Mouse (Mus musculus) Muller cell, postnatal 12 days (primary cell): ENCODE data around the gene Zfp867.

ENCODE experiments used
- DNase-seq: peaks from one replicate; pipeline ENCODE4 v3.0.0-alpha.2; 2015; ENCODE audit errors: inconsistent ontology term

The Zfp867 gene

DNA sequence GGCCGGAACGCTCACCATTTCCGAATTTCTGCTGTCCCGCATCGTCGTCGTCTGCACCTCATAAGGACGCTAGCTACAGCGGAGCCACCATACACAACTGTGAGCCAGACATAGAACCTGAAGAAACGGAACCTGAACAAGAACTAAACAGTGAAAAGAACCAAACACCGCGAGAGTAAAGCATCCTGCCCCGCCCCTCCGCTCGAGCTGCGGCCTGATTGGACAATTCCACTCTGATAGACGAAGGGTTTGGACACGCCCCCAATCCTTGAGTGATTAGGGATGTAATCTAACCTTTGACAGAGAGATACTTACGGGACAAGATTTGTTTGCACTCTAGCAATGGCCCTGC is at the start of gene Zfp867:
Gene Zfp867 (minus strand): TSS at position 149 of the 352 bp plus-strand sequence.
- peak; percentile 98 for DNase-seq

DNA sequence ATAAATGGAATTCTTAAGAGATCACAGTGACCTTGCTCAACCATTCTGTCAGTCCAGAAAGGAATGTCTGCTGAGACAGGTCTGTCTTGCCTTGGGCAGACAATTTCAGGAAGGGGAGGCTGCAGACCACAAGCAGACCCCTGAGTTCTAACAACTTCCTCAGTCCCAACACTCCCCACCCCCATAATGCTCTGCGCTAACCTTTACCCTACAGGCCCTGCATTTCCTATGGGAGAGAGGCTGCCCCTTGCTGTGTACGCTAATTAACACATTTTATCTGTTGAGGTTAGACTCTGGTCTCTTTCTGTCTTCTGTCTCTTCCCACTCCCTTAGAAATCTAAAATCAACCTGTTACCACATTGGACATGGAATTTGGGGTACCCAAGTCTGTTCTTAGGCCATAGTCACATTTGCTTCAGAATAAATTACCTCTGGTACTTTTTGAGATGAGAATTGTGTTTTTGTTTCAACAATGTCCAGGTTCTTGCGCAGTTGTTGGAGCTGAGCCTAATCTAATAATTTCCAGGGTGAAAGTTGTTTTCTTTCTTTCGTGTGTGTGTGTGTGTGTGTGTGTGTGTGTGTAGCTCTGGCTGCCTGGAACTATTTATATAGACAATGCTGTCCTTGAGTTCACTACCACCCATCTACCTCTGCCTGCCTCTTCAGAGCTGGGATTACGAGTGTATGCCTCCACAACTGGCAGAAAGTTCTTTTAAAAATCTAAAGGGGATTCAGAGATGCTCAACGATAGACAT is 47.6 kb upstream of the Zfp867 start:
- DNase-seq: no peak

DNA sequence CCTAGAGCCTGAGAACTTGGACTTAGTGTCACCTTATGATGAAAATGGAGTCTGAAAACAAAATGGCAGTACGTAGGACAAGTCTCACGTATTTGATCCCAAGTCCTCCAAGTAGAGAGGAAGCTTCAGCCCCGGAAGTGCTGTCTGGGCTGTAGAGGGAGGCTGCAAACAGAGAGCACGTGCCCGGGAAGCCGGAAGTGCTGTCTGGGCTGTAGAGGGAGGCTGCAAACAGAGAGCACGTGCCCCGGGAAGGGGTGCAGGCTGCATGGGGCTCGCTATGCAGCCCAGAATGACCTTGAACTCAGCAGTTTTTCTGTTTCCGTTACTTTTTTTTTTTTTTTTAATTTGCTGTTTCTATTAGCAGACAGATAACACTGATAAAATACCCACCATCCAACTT is 46.0 kb upstream of the Zfp867 start:
- no peak for DNase-seq

DNA sequence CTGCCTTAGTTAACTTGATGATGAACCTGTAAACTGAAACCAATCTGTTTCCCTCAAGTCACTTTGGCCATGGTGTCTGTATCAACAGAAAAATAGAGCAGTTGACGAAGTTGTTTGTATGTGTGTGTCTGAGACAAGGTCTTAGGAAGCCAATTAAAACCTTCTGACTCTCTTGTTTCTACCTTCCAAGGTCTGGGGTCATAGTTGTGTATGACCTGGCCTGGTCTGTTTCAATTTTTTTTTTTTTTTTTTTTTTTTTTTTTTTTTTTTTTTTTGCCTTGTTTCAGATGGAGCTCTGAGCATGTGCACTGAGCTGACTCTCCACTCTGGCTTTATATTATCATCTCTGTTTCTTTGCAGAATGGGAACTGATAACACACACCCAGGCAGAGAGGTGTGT is 45.2 kb upstream of the Zfp867 start:
- no peak for DNase-seq

DNA sequence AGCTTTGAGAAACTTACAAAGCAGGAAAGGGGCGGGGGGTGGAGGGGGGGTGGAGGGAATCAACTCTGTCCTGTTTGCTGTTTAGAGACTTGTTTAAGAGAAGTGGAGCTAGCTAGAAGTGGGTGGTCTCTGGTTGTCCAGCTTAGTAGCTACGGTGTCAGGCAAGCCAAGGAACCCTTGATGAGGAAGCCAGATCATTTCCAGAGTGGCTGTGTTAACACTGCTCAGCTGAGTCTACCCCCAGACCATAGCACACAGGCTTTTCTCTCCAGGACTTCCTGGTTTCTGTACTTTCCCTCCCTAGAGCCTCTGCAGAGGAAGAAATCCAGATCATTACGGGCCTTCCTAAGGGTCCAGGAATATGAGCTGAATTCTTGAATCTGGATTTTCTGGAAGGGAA is 42.5 kb upstream of the Zfp867 start:
- no peak for DNase-seq

DNA sequence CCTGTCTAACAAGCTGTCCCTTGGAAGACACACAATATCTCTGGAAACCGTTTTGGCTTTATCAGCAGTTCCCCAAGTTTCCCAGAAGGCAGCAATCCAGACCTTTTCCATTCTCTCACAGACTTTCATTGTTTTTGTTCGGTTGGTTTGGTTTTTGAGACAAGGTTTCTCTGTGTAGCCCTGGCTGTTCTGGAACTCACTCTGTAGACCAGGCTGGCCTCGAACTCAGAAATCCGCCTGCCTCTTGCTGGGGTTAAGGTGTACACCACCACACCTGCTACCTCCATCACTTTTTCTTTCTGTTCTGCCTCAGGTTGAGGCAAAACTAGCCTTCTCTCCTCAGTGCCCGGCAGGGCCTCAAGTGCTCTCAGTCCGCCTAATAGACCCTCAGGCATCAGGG is 42.1 kb upstream of the Zfp867 start:
- DNase-seq: no peak

DNA sequence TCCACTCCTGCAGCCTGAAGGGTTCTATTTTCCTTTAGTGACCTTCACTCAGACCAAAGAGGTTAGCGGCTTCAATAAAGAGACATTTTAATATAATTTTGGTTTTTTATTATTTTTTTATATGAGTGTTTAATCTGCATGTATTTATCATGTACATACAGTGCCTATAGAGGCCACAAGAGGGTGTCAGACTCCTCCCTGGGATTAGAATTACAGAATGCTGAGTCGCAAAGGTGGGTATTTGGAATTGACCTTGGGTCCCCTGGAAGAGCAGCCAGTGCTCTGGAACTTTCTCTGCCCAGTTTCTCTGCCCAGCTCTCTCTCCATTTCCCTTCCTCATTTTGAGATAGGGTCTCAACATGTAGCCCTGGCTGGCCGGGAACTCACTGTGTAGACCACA is 41.3 kb upstream of the Zfp867 start:
- DNase-seq: no peak

DNA sequence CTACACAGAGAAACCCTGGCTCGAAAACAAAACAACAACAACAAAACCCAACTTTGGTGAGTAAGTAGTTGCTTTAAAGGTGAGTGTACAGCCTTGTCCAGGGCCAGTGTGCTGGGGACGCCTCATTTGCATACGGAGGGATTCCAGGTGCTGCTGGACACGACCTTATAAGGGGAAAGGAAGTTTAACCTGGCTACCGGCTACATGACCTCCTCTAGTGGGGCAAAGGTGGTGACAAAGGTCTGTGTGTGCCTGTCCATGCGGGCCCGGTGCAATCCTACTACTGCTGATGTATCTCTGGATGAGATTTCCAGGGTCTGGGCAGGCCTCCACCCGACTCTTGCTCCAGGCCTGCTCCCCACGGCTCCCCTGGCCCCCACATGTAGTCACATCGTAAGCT is 40.5 kb upstream of the Zfp867 start:
- DNase-seq: no peak

DNA sequence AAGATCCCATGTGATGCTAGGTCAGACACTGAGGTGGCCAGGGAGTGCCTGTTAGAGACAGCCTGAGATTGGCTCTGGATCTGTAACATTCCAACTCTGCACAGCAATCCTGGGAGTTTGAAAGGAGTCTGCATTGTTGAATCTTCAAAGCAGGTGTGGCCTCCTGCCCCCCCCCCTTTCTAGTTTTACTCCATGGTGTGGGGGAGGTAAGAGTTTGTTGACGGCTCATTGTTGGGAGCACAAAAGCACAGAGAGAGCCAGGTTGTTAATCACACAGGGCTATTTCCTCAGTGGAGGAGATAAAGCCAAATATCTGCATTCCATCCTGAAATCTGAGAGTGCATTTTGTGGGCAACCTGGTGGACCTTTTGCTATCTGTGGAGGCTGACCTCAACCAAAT is 39.3 kb upstream of the Zfp867 start:
- no peak for DNase-seq

DNA sequence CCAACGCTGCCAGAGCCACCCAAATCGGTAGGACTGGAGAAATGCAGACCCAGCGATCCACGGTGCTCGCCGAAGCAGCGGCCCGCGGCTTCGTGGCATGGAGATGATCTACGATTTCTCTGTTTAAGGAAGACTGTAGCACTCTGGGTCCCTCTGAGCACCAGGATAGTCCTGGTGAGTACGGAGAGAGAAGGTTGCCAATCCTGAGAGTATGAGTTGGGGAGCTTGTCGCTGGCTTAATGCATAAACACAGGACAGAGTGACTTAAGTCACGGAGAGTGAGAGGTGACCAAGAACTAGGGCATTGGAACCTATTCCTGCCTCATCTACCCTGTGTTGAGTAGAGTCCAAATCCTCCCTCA is 34.4 kb upstream of the Zfp867 start:
- DNase-seq: no peak

DNA sequence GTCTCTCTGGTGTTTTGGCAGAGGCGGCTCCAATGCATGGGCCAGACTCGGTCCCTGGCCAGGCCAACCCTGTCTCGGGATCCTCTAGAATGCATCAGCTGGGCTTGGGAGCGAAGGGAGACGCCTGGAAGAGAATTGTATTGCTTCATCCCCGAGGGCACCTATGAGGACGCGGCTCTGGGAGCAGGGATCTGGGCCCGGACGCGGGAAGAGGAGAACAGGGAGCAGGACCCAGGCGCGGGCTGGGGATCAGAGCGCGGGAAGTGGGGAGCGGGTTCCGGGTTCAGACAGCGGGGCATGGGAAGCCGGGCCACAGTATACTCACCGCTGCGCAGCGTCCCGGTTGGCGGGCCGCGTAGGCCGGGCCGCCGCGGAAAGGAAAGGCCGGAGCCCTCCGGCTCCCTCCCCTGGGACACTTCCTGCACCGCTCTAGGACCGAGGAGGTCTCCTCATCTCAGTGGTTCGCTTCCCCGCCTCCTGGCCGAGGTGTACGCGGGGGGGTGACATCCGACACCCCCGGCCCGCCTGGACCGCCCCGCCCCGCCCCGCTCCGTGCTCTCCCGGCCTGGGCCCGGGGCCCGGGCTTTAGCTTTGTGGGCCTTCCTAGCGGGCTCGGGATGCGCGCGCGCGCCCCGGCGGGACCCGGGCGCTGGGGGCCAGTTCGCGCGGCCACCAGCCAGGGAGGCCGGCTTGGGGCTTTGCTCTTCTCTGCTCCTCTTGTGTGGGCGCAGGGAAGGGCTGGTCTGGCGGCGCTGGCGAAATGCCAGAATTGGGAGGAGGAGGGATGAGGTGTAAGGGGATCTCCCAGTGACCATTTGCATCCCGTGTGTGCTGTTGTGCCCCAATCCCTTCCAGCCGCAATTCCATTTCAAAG is 33.8 kb upstream of the Zfp867 start:
- peak; percentile 98 for DNase-seq

DNA sequence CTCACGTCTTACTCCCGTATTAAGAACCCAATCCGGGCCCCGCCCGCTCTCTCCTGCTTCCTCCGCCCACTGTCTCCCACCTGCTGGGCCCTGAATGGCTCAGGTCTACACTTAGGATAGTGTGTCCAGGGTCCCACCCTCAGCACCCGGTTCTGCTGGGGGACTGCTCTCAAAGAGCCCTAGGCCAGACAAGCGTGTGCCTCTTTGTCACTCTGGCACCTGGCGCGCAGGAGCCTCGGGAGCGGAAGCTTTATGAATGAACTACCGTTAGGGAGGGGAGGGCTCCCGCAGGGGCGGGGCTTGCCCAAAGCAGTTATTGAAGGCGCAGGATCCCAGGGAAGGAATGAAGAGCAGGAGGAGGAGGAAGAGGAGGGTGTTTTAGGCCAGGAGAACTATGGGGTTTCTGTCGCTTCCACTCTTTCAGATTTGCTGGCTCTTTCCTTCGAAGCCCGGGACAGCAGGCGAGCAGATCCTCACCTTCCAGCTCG is 33.1 kb upstream of the Zfp867 start:
- DNase-seq: peak; percentile 87

DNA sequence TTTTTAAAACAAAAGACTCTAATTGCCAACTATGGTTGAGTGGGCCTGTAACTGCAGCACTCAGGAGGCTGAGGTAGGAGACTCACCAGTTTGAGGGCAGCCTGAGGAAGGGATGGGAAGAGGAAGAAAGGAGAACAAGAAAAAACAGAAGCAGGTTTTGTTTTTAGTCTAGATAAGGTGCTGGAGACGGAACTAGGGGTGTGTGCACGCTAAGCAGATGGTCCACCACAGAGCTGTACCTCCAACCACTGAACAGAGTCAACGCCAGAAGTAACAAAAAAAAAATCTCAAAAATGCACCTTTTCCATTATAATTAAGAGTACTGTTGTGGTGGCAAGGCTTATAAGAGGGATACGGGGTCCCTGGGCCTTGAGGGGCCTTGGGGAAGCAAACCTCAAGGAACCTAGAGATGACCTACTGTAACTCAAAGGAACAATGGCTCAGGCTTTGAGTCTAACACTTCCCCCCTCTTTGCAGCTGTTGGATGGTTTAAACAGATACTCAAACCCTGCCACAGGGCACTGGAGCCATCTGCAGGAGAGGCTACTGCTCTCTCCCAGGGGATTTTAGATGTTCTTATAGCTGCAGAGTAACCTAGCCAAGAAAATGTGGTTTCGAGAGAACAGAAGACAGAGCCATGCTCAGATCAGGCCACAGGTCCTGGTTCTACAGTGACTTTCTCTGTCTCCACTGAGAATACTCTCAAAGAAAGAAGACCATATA is 29.9 kb upstream of the Zfp867 start:
- no peak for DNase-seq

DNA sequence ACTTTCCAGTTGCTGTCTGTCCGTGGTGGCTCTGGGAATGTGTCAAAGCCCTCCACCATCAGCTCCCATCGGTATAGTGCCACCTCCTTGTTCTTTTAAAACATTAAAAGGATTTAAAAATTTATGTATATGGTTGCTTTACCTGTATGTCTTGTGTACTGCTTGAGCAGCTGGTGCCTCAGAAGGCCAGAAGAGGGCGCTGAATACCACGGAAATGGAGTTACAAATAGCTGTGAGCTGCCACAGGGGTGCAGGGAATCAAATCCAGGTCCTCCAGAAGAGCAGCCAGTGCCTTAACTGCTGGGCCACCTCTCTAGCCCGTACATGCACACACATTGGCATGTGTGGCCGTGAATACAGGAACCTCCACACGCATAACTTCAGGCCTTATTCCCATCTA is 25.5 kb upstream of the Zfp867 start:
- no peak for DNase-seq

DNA sequence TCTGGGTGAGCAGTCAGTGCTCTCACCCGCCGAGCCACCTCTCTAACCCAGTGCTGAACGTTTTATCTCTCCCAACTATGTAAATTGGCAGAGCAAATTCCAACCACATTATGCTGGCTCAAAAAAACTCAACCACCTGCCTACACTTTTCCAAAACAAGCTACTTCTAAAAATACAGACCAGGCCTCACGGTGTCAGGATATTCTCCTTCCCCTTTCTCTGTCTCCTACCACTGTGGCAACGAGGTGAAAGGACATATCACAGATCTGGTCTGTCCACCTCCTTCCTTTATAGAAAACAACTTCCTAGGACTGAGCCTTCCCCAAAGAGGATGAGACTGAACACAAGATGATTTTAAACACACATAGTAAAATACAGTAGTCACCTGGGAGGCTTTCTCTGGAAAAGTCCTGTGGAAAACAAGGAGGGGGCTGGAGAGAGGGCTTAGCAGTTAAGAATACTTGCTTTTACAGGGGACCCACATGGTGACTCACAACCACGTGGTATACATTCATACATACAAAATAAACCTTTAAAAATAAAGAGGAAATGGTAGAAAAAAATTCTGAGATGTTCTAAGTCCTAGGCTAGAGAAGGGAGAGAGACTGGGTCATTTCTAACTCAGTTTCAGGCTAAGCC is 24.5 kb upstream of the Zfp867 start:
- no peak for DNase-seq

DNA sequence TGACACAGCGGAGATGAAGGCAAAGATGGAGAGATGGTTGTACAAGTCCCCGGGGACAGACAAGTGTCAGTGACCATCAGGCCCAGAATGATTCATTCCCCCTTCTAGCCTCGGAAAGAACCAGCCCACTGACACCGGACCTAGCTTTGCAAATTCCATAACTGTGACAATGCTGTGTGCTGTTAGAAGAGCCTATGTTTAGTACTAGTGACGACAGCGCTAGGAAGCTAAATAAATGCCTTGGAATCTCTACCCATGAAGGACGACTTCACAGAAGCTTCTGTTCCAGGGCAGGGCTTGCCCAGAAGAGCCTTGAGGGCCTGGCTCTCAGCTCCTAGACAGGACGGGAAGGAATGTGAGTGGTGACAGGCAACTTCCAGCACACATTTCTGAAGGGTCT is 13.9 kb upstream of the Zfp867 start:
- no peak for DNase-seq

DNA sequence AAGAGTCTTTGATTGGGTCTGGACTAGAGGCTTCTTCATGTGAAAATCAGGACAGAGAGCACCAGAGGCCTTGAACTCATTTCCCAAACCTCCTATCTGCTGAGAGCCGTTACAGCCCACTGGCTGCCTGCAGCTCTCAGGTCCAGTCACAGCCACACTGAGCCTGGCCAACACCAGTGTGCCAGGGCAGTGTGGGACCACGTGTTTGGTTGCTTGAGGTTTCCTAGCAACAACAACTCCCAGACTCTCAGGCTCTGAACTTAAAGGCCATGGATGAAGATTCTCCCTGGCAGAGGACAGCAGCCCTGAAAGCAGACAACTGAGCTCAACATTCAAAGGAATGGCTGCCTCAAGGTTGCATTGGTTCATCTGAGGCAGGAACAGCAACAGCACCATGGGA is 13.4 kb upstream of the Zfp867 start:
- DNase-seq: no peak

DNA sequence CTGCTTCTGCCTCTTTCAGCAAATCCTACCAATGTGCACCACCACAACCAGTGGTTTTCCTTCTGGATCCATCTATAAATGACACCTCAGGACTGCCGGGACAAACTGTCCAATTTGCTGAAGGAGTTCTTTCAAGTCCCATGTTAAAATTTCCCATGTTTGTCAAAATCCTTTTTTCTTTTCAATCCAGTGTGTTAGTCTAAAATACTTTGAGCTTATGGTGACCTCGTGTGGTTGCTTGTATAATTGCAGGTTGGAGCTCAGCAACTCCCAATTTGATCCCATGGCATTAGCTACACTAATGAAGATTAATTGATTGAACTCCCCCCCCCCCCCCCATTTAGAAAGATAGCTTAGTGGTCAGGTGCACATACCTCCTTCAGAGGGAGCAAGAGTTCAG is 10.9 kb upstream of the Zfp867 start:
- DNase-seq: peak; percentile 69

DNA sequence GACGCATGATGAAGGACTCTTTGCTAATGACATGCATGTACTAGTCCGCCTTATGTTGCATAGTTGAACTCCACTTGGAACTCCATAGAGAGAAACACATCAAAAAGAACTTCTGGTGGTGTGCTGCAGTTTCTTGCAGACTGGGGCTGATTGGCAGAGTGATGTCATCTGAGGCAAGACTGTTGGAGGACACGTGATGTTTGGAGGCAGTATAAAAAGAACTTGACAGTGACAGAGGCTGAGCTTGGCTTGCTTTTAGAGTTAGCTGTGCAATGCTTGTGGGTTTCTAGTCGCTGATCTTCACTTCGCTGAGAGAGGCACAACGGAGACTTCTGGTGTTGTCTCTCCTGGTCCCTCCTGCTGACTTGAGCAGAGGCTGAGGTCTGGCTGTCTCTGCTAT is 5.0 kb upstream of the Zfp867 start:
- no peak for DNase-seq

DNA sequence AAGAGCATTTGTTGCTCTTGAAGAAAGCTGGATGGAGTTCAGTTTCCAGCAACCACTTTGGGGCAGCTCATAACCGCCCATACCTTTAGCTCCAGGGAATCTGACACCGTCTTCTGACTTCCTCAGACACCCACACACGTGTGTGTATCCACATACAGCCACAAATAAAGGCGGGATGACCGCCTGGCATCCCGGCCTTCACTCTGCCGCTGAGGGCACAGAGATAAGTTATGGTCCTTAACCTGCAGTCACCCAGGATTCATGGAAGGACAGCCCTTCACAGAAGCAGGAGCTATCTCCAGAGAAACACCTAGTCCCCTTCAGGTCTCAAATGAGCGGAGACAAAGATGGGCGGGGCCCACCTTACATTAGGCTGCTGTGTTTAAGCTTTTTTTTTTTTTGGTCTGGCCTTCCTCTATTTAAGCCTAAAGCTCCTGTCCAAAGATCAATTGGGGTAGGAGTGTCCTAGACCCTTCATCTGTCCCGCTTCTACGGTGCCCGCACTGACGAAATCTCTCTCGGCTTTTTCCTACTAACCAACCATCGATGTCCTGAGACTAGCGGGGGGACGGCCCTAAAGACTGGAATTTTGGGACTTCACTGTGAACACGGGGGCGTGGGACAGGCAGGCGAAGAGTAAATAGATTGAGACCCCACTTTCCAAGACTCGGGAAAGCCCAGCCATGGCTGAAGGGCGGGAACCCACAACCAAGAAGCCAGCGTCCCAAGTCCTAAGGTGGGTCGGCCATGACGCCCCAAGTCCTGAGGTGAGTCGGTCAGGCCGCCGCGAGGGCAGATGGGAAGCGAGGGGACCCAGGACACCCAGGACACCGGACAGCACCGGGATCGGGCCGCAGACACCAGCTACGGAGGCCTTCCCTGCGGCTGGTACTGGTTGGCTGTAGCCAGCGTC is 605 bp downstream of the Zfp867 start:
- no peak for DNase-seq

DNA sequence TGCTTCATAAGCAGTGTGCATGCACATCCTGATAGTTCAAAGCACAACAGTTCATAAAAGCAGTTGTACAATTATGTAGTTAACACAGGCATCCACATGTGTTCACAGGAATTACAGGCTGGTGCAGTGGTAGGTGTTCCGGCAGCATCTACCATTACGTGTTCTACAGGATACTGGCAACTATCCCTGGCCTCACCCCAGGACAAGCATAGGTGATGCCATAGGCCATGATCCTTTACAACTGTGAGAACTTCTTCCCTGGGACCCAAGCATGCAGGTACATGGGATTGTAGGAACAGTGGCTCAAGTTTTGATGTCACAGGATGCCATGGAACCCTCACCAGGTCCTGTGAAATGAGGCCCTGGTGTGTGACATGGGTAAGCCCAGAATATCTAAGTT is 11.8 kb downstream of the Zfp867 start:
- DNase-seq: no peak
